Mouse (Mus musculus) cortical plate, adult 2 months (tissue): ENCODE results near the gene Arhgap15.

Source experiments
- CTCF ChIP-seq: fragments of 200-500 bp; IDR thresholded peaks from 2 replicates; pipeline ENCODE4 v1.5.1; 2011; ENCODE audit warnings: mild to moderate bottlenecking, control low read depth, low read length; ENCODE audit not compliant: insufficient read depth; ENCODE audit errors: extremely low read depth
- POLR2A ChIP-seq: fragments of 200-500 bp; IDR thresholded peaks from 2 replicates; pipeline ENCODE4 v1.6.1; 2011; ENCODE audit warnings: mild to moderate bottlenecking, low read length, control low read depth; ENCODE audit not compliant: insufficient read depth; ENCODE audit errors: extremely low read depth

- no peak for TF ChIP-seq CTCF
- no peak for TF ChIP-seq POLR2A
Measured at GRCm38 (mm10) chr2:44142152-44142551, 393.5 kb downstream of the Arhgap15 start.
